Mouse (Mus musculus) megakaryocyte, embryonic 14.5 days (primary cell): ENCODE measurements around the gene Lhpp.

Source experiments
- FLI1 ChIP-seq: IDR thresholded peaks from 2 replicates; pipeline ENCODE4 v1.6.1; 2012; ENCODE audit warnings: low read length, inconsistent platforms, mixed read lengths
- GATA1 ChIP-seq: IDR thresholded peaks from 3 replicates; pipeline ENCODE4 v1.6.1; 2012; ENCODE audit warnings: mixed read lengths, low read length, inconsistent platforms, borderline replicate concordance

GRCm38 (mm10) chr7:132699639-132700038 lies 89.2 kb downstream of the Lhpp start:
- TF ChIP-seq GATA1: no peak
- no peak for TF ChIP-seq FLI1
